Mouse (Mus musculus) megakaryocyte, adult 5-6 weeks (primary cell): ENCODE results near the gene Coq4. TPM values are rescaled to one million over a fixed set of nuclear protein-coding genes. Genes with fewer than 3 reads are reported as not detected.

Source experiments
- ATAC-seq: 2 replicates; pipeline ENCODE4 v1.8.0; 2016; ENCODE audit warnings: mild to moderate bottlenecking, inconsistent platforms; ENCODE audit not compliant: poor library complexity, severe bottlenecking
- total RNA-seq, 2 experiments: library from RNA; stranded (forward) in 1 of 2; stranded (reverse) in 1 of 2; fragments of 153-499, 151-499 nt in 1 of 2; fragments of 221-1000, 200-1000 nt in 1 of 2; gene quantifications; 2 replicates each; pipeline versions ENCODE4 v1.2.3 to v1.2.4; 2015 to 2017

Gene Coq4
- total RNA-seq, 2 experiments from 2014 or later = 1.5 to 3.5 TPM

GRCm38 (mm10) chr2:29792772-29793487 is 5.6 kb downstream of the Coq4 start:
- ATAC-seq = peak; percentile 69

- peak; percentile 99 for ATAC-seq
Observed at GRCm38 (mm10) chr2:29802075-29802826, 15.0 kb downstream of the Coq4 start, which contains the start of gene Slc27a4. Slc27a4 (plus strand) TSS chr2:29802634.

DNA sequence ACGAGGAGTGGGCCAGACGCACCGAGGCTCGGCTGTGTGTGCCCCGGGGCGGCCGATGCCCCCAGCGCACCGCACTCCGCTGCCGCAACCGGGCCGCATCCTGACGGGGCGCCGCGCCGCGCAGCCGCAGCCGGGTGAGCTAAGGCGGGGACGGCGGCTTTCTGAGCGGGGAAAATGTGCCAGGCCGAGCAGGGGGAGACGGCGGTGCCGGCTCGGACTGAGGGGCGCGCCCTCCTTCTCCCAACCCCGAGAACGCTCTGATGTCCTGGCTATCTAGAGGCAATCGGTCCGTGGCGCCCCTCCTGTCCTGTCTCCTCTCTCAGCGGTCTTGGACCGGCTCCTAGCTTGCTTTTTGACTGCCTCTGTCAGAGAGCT is 15.5 kb downstream of the Coq4 start:
- ATAC-seq = no peak

GRCm38 (mm10) chr2:29803400-29803831 is 16.1 kb downstream of the Coq4 start:
- peak; percentile 72 for ATAC-seq

- no peak for ATAC-seq
Observed at GRCm38 (mm10) chr2:29815678-29816371, 28.5 kb downstream of the Coq4 start.

DNA sequence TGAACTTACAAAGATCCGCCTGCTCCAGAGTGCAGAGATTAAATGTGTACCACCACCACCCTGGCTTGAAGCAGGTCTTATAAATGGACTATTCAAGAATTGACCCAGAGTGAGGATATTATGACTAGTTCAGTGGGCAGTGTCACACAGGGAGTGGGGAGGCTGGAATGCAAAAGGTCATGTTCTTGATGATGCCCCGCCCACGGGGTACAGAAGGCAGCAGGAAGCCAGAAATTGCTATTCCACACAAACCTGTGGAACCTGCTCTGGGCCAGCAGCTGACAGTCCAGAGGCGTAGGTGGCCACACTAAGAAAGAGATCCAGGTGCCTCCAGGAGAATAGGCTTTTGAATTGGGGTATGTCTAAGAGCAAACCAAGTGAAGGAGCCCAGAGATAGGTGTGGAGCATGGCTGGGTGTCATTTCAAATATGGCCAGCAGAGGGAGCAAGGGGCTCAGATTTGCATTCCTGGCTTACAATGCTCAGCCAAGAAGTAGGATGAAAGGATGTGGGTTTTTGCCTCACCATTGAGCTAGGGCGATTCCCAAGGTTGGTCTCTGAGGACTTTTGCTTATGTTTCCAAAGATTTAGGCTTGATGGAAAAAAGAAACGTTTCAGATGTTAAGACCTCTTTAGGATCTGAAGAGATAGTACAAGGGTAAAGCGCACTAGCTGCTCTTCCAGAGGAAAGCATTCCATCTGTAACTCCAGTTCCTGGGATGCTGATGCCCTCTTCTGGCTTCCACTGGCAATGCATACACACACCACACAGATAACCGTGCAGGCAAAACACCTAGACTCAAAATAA is 30.3 kb downstream of the Coq4 start:
- peak; percentile 70 for ATAC-seq

- no peak for ATAC-seq
Observed at GRCm38 (mm10) chr2:29819363-29819762, 32.1 kb downstream of the Coq4 start.

DNA sequence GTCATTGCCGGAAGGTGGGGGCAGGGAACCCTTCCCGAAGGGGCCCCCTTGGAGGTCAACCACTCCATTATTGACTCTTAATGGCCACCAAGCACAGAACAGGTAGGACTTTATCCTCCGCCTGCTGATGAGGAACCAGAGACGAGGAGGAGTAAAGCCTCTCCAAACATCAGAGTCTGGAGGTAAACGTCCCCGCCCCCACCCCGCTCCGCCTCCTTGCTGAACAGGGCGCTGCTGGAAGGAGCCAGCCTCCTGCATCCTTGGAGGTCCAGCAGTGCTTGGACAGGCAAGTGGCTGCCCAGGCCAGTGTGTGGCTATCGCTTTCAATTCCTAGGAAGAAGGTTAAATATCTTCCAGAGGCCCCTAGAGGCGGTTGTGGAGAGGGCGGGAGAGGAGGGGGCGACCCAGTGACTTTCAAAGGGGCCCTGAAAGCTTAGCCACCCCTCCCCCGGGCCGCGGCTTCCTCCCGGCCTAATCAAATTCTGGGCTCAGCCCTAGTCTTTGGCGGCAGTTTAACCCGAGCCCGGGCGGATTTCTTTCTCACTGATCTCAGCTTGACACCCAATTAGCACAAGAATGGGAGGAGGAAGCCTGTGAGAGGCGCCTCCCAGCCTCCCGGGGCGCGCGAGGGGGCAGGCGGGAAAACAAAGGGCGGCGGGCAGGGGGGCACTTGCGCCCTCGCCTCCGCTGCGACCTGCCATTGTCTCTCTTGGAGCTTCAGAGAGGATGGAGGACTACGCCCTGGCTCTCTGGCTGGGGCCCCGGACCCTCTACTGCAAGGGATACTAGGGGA is 32.9 kb downstream of the Coq4 start, which contains the start of gene Urm1:
Gene Urm1 (plus strand): TSS at position 51 of the 793 bp plus-strand sequence.
- ATAC-seq = peak; percentile 75

- 0 out of 2 replicates have a peak, but pooled peaks have one; percentile 4 for ATAC-seq
Observed at GRCm38 (mm10) chr2:29826318-29826925, 39.1 kb downstream of the Coq4 start.

GRCm38 (mm10) chr2:29826926-29827708 is 39.8 kb downstream of the Coq4 start:
- peak; percentile 99 for ATAC-seq

DNA sequence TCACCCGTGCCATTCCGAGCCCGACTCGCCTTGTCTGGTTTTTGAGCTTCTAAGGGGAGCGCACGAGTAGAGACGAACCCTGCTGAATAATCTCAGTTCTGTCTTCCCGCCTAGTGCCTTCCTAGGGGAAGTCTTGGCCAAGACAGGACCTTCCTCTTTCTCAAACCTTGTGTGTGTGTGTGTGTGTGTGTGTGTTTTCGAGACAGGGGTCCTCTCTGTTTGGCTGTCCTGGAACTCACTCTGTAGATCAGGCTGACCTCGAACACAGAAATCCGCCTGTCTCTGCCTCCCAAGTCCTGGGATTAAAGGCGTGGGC is 40.4 kb downstream of the Coq4 start:
- ATAC-seq = peak; percentile 37

DNA sequence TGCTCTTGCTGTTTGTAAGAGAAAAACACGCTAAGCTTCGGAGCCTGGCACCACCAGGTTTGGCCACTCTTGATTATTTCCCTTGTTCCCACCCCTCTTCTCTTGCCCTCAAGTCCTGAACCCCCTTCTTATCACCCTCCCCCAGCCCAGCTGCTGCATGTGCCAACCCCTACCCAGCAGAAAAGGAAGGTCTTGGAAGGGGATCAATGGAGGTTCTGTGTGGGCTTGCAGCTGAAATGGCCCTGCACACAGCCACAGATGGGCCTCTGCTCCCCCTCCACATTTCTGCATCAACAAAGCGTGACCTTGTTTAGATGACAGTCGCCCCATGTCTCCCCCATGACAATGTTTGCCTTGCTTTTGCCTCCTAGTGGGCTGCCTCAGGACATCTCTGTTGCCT is 43.8 kb downstream of the Coq4 start:
- no peak for ATAC-seq

GRCm38 (mm10) chr2:29833796-29834195 is 46.5 kb downstream of the Coq4 start:
- no peak for ATAC-seq

- ATAC-seq = no peak
Observed at GRCm38 (mm10) chr2:29835391-29835899, 48.2 kb downstream of the Coq4 start.

DNA sequence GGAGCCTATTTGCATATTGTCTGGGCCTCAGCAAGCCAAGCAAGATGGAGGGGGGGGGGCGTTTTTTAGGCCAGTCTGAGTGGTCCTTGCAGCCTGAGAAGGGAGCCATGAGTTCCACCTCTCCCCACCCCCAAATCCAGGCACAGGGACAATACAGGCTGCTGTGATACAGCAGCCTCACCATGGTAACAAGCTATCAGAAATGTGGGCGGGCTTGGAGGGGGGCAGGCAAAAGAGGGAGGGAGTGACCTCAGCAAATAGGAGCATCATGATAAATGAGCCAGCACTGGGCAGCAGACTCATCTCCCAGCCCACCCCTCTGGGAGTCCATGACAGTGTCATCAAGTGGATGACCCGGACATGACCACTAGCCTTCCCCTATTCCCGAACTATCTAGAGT is 52.2 kb downstream of the Coq4 start:
- no peak for ATAC-seq

DNA sequence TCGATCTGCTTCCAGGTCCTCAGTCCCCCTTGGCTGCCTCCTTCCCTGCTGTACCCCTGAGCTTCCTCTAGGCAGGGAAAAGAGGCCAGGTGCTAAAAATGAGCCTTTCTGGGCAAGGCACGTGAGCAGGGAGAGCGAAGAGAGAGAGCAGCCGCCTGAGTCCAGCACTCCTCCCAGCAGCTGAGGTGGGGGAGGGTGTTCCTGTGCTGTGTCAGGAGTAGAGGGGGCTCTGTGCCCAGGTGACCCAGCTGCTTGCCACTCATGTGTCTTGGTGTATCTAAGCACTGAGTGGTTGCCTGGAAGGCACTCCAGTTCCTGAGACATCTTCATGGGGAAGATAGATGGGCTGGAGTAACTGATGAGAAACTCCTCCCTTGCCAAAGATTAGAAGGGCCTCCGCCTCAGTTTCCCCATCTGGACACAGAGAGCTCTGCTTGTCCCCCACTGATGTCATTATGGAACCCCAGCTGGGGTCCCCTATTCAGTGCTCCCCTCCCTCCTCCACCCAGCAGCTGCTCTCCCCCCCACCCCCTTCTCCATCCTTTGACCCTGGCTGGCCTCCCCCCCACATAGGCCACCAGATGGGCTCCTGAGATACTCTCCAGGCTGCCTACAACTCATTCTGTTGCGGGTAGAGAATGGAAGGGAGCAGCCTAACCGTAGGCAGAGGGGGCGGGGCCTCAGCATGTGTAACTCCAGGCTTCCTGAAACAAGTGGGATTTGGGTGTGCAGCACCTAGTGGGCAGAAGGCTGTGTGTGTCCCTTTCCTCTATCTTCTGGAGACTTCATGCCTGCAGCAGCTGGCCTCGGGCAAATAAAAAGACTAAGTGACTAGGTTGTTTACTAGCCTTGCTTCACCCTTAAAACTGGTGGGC is 56.2 kb downstream of the Coq4 start:
- ATAC-seq = no peak

DNA sequence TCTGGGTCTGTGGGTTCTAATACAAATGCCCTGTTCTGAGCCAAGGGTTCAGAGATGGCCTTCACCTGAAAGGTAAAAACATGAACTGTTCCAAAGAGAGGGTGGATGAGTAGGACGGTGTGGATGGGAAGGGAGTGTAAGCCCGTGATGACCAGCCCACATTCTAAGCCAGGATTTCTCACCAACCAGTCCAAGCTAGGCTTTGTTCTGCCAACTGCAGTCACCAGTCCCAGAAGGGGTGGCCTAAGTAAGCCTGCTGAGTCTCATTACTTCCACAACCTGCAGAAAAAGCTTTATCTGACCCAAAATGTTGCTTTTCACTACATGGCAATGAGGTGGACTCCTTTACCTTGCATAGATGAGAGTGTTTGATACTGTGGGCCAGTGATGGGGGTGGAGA is 56.8 kb downstream of the Coq4 start:
- no peak for ATAC-seq

DNA sequence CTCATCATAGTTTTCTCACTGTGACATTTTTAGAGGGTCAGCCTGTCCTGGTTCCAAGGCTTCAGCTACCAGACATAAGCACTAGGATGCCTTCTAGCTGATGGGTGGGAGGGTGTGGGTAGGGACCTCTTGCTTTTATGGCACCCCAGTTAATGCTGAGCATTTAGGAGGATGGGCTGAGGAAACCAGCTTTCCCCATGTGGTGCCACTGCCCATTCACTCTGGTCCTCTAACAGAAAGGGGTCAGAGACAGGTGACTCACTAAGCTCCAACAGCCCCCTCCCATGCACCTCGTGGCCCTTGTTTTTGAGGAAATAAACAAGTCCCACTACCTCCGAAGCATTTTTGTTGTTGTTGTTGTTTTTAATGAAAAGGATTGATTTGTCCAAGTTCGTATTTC is 57.4 kb downstream of the Coq4 start:
- no peak for ATAC-seq
